Mouse (Mus musculus): ENCODE results near the gene Smc1b.

DNA sequence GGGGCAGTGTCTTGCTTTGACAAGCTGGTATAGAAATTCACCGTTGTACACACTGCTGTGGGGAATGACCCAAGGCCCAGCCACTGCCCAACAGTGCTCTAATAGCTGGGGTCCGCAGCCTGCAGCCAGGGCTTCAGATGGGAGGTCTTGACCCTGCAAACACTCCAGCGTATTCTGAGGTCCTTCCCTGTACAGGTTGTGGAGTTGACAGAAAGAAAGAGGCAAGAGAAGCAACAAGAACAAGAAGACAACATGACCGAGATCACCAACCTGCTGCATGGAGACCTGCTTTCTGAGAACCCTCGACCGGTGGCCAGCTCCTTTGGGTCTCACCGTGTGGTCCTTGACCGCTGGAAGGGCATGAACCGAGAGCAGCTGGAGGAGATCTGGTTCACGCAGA is 9.5 kb upstream of the Smc1b start:
- TF ChIP-seq CTCF (IDR thresholded peaks at IDR 0.05; ENCODE audit: borderline replicate concordance, insufficient read depth, low read length), result no peak
- no peak for TF ChIP-seq POLR2A (IDR thresholded peaks at IDR 0.05; ENCODE audit: low read depth, low read length)

Measured in embryonic fibroblast, embryonic 13.5 days (primary cell).